16 mouse cellular contexts compared by ENCODE assay signal in the genomic region with DNA sequence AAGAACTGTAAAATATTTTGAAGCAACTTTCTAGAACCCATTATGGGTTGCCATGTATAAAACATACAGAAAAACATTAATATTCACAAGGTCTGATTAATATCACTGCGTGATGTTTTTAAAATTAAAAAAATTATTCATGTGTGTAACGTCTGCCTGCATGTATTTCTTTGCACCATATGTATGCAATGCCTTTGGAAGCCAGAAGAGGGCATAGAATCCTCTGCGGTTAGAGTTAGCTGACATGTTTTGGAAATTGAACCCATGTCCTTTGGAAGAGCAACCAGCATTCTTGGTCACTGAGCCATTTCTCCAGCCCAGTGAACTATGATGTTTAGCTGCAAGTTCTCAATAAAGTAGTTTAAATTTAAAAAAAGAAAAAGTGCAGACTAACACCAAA.
A peak's percentile ranks its signal among the peaks of the same experiment; 100 is the strongest.
DNase-seq lines count a peak whose midpoint lies in the region; ATAC-seq and TF ChIP-seq lines count a peak whose summit lies in the region.
"Had no signal": no experiment of that assay in that cellular context is flagged by ENCODE, and none has a peak within 500 bp of the region (broad histone marks: within the 10 kb centered on the region; RNA-seq: fewer than 3 reads in every experiment).

No protein-coding gene starts in this region.

- no peaks in the 10 kb centered on the region for H3K27me3 ChIP-seq in lung, postnatal 0 days (replicated peaks; ENCODE audit: insufficient read depth, low read length)
- no peaks in the 10 kb centered on the region for H3K27me3 ChIP-seq in stomach, postnatal 0 days (ENCODE audit: control insufficient read depth, insufficient read depth, low read length)
- H3K27me3 ChIP-seq: kidney, embryonic 15.5 days; liver, embryonic 12.5 days; midbrain, embryonic 12.5 days; stomach, embryonic 15.5 days had no signal

- H3K4me2 ChIP-seq in lung, postnatal 0 days (replicated peaks; ENCODE audit: low read depth, low read length) = no peak overlapping the region
- no peak overlapping the region for H3K4me2 ChIP-seq in stomach, postnatal 0 days (replicated peaks; ENCODE audit: low read depth)
- H3K4me2 ChIP-seq: kidney, embryonic 15.5 days; liver, embryonic 12.5 days; midbrain, embryonic 12.5 days; stomach, embryonic 15.5 days had no signal

- TF ChIP-seq CTCF in gastrocnemius, adult 2 months (IDR thresholded peaks at IDR 0.05) = peak; percentile 14; the same call in 1 of the 2 replicates
- peak; percentile 38 for TF ChIP-seq CTCF in lung, postnatal 0 days (IDR thresholded peaks at IDR 0.05)
- TF ChIP-seq CTCF in lung, adult 2 months (IDR thresholded peaks at IDR 0.05; ENCODE audit: insufficient read depth, low read length) = no peak
- peak; percentile 54 for TF ChIP-seq CTCF in stomach, postnatal 0 days (IDR thresholded peaks at IDR 0.05; ENCODE audit: low read depth)

- TF ChIP-seq EP300 in lung, postnatal 0 days (IDR thresholded peaks at IDR 0.05) = no peak
- no peak for TF ChIP-seq EP300 in stomach, postnatal 0 days (optimal IDR thresholded peaks at IDR 0.05)

- no peak for ATAC-seq in lung, postnatal 0 days
- no peak for ATAC-seq in stomach, postnatal 0 days (ENCODE audit: low FRiP score, low TSS enrichment)
- no peak for ATAC-seq in activated CD4-positive, CD25-positive, alpha-beta regulatory T cell, adult 4 months
- ATAC-seq: liver, embryonic 12.5 days had no signal

- no peaks in the 10 kb centered on the region for H3K4me1 ChIP-seq in lung, postnatal 0 days (ENCODE audit: insufficient read depth, low read depth, low read length)
- H3K4me1 ChIP-seq in lung, adult 2 months (ENCODE audit: control insufficient read depth, insufficient read depth, low read length) = no peaks in the 10 kb centered on the region
- no peaks in the 10 kb centered on the region for H3K4me1 ChIP-seq in stomach, postnatal 0 days (replicated peaks; ENCODE audit: control insufficient read depth, insufficient read depth)
- H3K4me1 ChIP-seq: kidney, embryonic 15.5 days; liver, embryonic 12.5 days; midbrain, embryonic 12.5 days; stomach, embryonic 15.5 days had no signal

- no peak for DNase-seq in gastrocnemius, adult 2 months
- DNase-seq in gastrocnemius, adult 8-10 months (ENCODE audit: low spot score in 2 of 2) = no peak
- no peak for DNase-seq in lung, postnatal 0 days (ENCODE audit: low spot score)
- no peak for DNase-seq in lung, adult 2 months
- peak; percentile 9 for DNase-seq in Muller cell, postnatal 12 days (ENCODE audit: inconsistent ontology term)
- no peak for DNase-seq in stomach, postnatal 0 days (ENCODE audit: low spot score)
- no peak for DNase-seq in kidney, postnatal 36 days
- DNase-seq: cerebellum, postnatal 36 days; lung, postnatal 36 days; right cerebral cortex, postnatal 25 days; thymus, postnatal 25 days had no signal

- no peak overlapping the region for H3K4me3 ChIP-seq in gastrocnemius, adult 2 months
- no peak overlapping the region for H3K4me3 ChIP-seq in lung, postnatal 0 days (ENCODE audit: low read depth, low read length)
- no peak overlapping the region for H3K4me3 ChIP-seq in lung, adult 2 months (replicated peaks; ENCODE audit: extremely low read depth, low read depth, low read length)
- H3K4me3 ChIP-seq in stomach, postnatal 0 days (ENCODE audit: low read depth, low read length) = no peak overlapping the region
- H3K4me3 ChIP-seq: kidney, embryonic 15.5 days; liver, embryonic 12.5 days; midbrain, embryonic 12.5 days; stomach, embryonic 15.5 days had no signal

- H3K9me3 ChIP-seq in lung, postnatal 0 days (ENCODE audit: low read length) = no peaks in the 10 kb centered on the region
- no peaks in the 10 kb centered on the region for H3K9me3 ChIP-seq in stomach, postnatal 0 days (ENCODE audit: control insufficient read depth, low read length)
- H3K9me3 ChIP-seq: kidney, embryonic 15.5 days; liver, embryonic 12.5 days; midbrain, embryonic 12.5 days; stomach, embryonic 15.5 days had no signal

- 32% methylated on average over 3 of the region's 3 CpGs for WGBS in lung, postnatal 0 days
- WGBS in lung, adult 2 months = 39% methylated on average over 3 of the region's 3 CpGs
- WGBS in stomach, postnatal 0 days = 34% methylated on average over 3 of the region's 3 CpGs

- TF ChIP-seq POLR2A in lung, adult 2 months (IDR thresholded peaks at IDR 0.05; ENCODE audit: borderline replicate concordance, extremely low read depth, low read depth, low read length) = no peak

- no peak overlapping the region for H3K9ac ChIP-seq in lung, postnatal 0 days (replicated peaks; ENCODE audit: low read depth)
- no peak overlapping the region for H3K9ac ChIP-seq in stomach, postnatal 0 days (ENCODE audit: low read length)
- H3K9ac ChIP-seq: kidney, embryonic 15.5 days; liver, embryonic 12.5 days; midbrain, embryonic 12.5 days; stomach, embryonic 15.5 days had no signal

- intact Hi-C loops in gastrocnemius, adult 2 months (cut with DNase I) = no loop called here

- no peak overlapping the region for H3K27ac ChIP-seq in gastrocnemius, adult 2 months
- H3K27ac ChIP-seq in lung, postnatal 0 days (ENCODE audit: low read length) = no peak overlapping the region
- no peak overlapping the region for H3K27ac ChIP-seq in stomach, postnatal 0 days (replicated peaks)
- H3K27ac ChIP-seq: kidney, embryonic 15.5 days; liver, embryonic 12.5 days; midbrain, embryonic 12.5 days; stomach, embryonic 15.5 days had no signal

- no peaks in the 10 kb centered on the region for H3K36me3 ChIP-seq in lung, postnatal 0 days (ENCODE audit: insufficient read depth, low read length)
- no peaks in the 10 kb centered on the region for H3K36me3 ChIP-seq in stomach, postnatal 0 days (ENCODE audit: control insufficient read depth, insufficient read depth, low read length)
- H3K36me3 ChIP-seq: kidney, embryonic 15.5 days; liver, embryonic 12.5 days; midbrain, embryonic 12.5 days; stomach, embryonic 15.5 days had no signal
